Mouse (Mus musculus) MEL-GATA-1-ER (cell line): ENCODE data around the gene Gm4969.

Experiments
- DNase-seq: peaks from one replicate; pipeline ENCODE4 v3.0.0-alpha.2; 2012; ENCODE audit warnings: low read depth; ENCODE audit errors: extremely low read depth

Gene Gm4969

DNA sequence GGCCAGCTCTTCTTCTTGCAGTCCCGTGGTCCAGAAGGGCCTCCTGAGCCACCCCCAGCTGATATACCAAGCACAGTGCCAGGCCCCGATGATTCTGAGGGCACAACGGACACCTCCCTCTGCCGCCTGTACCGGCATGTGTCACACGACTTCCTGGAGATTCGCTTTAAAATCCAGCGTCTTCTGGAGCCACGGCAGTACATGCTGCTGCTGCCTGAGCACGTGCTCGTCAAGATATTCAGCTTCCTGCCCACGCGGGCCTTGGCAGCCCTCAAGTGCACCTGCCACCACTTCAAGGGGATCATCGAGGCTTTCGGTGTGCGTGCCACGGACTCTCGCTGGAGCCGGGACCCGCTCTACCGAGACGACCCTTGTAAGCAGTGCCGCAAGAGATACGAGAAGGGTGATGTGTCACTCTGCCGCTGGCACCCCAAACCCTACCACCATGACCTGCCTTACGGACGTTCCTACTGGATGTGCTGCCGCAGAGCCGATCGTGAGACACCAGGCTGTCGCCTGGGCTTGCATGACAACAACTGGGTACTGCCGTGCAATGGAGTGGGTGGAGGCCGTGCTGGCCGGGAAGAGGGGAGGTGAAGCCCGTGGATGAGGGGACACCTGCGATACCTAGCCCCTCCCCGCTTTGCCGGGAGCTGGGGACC, 18.6 kb upstream of the Gm4969 start:
- no peak for DNase-seq

GRCm38 (mm10) chr7:19136168-19136567, 18.0 kb upstream of the Gm4969 start:
- DNase-seq, result no peak

GRCm38 (mm10) chr7:19131324-19131848, 13.2 kb upstream of the Gm4969 start:
- DNase-seq, result peak; percentile 75

- DNase-seq, result no peak
Observed at GRCm38 (mm10) chr7:19130657-19131056, 12.5 kb upstream of the Gm4969 start.

GRCm38 (mm10) chr7:19129396-19129795, 11.2 kb upstream of the Gm4969 start:
- no peak for DNase-seq

DNA sequence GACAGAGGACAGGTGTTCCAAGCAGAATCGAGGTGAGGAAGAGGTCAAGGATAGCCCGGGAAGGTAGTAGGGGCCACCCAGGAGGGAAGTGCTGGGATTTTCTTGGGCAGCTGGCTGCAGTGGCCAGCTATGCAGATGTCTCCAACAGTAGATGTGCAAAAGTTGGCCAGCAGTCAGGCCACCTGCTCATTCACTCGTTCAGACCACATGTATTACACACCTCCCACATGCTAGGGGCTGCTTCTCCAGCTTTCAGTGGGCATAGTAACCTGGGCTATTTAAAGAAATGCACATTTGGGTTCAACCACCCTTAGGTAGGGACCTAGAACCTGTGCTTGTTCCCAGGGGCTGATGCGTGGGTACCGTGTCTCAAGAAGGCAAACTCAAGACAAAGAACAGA, 9.6 kb upstream of the Gm4969 start:
- no peak for DNase-seq

GRCm38 (mm10) chr7:19124713-19125112, 6.5 kb upstream of the Gm4969 start:
- DNase-seq, result no peak

GRCm38 (mm10) chr7:19121686-19122085, 3.5 kb upstream of the Gm4969 start:
- DNase-seq, result no peak

DNA sequence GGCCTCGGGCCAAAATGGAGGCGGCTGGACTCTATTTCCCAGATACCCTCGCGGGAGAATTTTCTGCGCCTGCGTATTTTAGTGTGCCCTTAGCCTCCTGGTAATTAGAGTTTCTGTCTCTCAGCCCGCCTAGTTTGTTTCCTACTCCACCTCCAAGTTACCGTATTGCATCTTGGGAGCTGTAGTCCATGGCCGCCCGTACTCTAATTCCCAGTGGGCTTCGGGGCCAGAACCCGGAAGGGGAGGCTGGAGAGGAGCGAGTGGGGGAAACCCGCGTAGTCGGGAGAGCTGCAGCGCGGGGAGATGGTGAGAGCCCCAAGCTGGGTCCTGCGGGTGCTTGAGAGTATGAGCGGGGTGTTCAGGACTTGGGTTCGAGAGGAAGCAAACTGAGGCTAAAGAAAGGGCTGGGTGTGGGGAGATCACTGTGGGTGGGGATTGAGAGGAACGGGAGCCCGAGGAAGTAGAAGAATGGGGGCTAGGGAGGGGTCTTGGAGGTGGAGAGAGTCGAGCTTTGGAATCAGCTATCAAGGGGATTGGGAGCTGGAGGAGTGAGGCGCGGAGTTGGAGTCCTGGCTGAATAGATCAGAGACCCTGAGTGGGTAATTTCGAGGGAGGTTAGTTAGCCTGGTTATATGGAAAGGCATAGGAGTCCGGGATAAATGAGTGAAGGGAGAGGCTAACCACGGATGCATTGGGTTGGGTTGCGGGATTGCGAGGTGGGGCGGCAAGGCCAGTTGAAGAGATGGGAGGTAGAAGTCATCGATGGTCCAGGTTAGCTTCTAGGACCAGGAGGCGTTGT, 1.7 kb upstream of the Gm4969 start, which contains the start of gene Fbxo46:
Gene Fbxo46, plus strand, starts transcription at position 229 of the 799 bp plus-strand sequence.
- peak; percentile 97 for DNase-seq

DNA sequence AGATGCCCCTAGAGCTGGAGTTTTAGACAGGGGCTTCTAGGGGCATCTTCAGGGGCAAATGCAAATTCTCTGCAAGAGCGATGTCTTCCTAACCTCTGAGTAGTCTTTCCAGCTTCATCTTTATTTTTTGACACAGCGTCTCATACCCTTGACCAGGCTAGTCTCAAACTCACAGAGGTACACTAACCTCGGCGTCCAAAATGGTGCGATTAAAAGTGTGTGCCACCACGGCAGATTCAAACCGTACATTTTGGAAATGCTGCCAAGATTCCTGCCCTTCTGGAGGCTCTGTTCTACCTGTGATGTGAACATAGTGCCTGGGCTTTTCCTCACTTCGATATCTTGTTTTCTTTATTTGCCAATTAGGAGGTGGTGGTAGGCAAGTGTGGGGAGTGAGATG, 915 bp upstream of the Gm4969 start:
- no peak for DNase-seq

- DNase-seq, result no peak
Observed at GRCm38 (mm10) chr7:19109565-19109964, 8.6 kb downstream of the Gm4969 start.

DNA sequence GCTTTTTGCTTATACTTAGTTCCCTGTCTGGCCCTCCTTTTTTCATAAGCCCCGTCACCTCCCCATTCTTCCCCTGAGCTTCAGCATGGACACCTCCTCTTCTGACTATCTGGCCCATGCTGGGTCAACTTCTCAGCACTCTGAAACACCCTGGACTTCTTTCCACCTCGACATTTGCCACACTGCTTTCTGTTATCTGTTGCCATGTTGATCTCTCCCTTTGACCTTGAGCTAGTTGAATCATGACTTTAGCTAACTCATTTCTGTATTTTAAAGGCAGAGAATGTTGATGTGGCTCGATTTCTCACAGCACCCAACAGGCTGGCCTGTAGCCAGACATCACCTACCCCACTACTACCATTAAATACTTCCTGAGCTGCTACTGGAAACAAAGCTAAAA, 10.7 kb downstream of the Gm4969 start:
- no peak for DNase-seq

GRCm38 (mm10) chr7:19104486-19104885, 13.7 kb downstream of the Gm4969 start:
- no peak for DNase-seq

GRCm38 (mm10) chr7:19103741-19104140, 14.4 kb downstream of the Gm4969 start:
- no peak for DNase-seq

- no peak for DNase-seq
Observed at GRCm38 (mm10) chr7:19100290-19100689, 17.9 kb downstream of the Gm4969 start.

DNA sequence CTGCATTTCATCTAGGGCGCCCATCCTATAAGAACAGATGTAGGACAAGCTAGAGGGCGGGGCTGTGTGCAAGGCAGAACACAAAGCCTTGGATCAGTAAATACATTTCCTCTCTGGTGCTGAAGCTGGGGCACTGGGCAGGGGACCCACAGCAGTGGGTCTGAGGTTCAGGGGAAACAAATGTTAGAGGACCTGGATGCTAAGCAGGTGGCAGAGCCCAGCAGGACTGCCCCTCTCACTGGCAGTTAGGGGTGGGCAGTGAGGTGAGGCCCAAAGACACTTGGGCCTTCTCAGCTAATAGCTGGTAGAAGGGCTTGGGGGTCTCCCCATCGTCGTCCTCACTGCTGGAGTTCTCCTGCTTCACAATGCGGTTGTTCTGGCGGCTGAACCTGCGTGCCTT, 19.4 kb downstream of the Gm4969 start:
- DNase-seq, result no peak

GRCm38 (mm10) chr7:19097863-19098262, 20.3 kb downstream of the Gm4969 start:
- no peak for DNase-seq

DNA sequence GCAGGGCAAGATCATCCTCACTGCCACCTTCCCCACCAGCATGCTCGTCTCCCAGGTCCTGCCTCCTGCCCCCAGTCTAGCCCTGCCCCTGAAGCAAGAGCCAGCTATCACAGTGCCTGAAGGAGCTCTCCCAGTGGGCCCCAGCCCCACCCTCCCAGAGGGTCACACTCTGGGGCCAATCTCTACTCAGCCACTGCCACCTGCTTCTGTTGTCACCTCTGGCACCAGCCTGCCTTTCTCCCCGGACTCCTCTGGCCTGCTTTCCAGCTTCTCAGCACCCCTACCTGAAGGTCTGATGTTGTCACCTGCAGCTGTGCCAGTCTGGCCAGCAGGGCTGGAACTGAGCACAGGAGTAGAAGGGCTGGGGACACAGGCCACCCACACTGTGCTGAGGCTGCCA, 21.0 kb downstream of the Gm4969 start:
- no peak for DNase-seq

- no peak for DNase-seq
Observed at GRCm38 (mm10) chr7:19096421-19096976, 21.7 kb downstream of the Gm4969 start.

DNA sequence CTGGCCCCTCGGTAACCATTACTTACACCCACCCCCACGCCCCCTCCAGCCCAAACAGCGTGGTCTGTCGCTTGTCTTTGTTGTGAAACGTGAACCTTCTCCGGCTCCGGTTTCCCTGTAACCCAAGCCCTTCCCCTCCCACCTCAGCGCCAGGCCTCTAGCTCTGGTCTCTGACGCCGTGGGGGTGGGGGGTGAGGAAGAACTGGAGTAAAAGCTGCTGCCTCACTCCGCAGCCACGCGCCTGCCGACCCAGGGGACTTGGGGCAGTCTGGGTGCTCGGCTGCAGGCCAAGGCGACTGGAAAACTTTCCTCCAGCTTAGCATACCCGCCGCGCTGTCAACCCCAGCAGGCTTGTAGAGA, 22.4 kb downstream of the Gm4969 start:
- DNase-seq, result no peak

- DNase-seq, result no peak
Observed at GRCm38 (mm10) chr7:19094826-19095750, 23.1 kb downstream of the Gm4969 start.
